Mouse (Mus musculus): ENCODE data around the gene Aicda.
"Not testable (repeated sequence)": the region's sequence is repeated elsewhere in the genome, so short reads cannot be mapped to it uniquely, and the experiment has no call there.

Aicda gene

GRCm38 (mm10) chr6:122553606-122554005 lies at the start of gene Aicda:
Gene Aicda, plus strand, starts transcription at chr6:122553801.
- DNase-seq, result no peak

GRCm38 (mm10) chr6:122505041-122505440 lies 48.6 kb upstream of the Aicda start:
- no peak for DNase-seq

- DNase-seq, result no peak
Observed at GRCm38 (mm10) chr6:122505545-122505944, 48.1 kb upstream of the Aicda start, which contains the start of gene Mfap5. Gene Mfap5, plus strand, starts transcription at chr6:122505845.

GRCm38 (mm10) chr6:122508494-122508893 lies 45.1 kb upstream of the Aicda start:
- no peak for DNase-seq

GRCm38 (mm10) chr6:122512914-122513878 lies 40.4 kb upstream of the Aicda start:
- DNase-seq, result no peak

- no peak for DNase-seq
Observed at GRCm38 (mm10) chr6:122514312-122514711, 39.3 kb upstream of the Aicda start.

GRCm38 (mm10) chr6:122515762-122516161 lies 37.8 kb upstream of the Aicda start:
- DNase-seq, result not testable (repeated sequence)

- no peak for DNase-seq
Observed at GRCm38 (mm10) chr6:122517668-122518067, 35.9 kb upstream of the Aicda start.

GRCm38 (mm10) chr6:122519384-122519783 lies 34.2 kb upstream of the Aicda start:
- no peak for DNase-seq

GRCm38 (mm10) chr6:122522595-122522994 lies 31.0 kb upstream of the Aicda start:
- DNase-seq, result no peak

- no peak for DNase-seq
Observed at GRCm38 (mm10) chr6:122523289-122523688, 30.3 kb upstream of the Aicda start.

GRCm38 (mm10) chr6:122527596-122527995 lies 26.0 kb upstream of the Aicda start:
- DNase-seq, result no peak

- no peak for DNase-seq
Observed at GRCm38 (mm10) chr6:122528136-122528535, 25.5 kb upstream of the Aicda start.

GRCm38 (mm10) chr6:122531466-122532174 lies 22.0 kb upstream of the Aicda start:
- DNase-seq, result no peak

- no peak for DNase-seq
Observed at GRCm38 (mm10) chr6:122532883-122533302, 20.7 kb upstream of the Aicda start.

GRCm38 (mm10) chr6:122534032-122534431 lies 19.6 kb upstream of the Aicda start:
- DNase-seq, result no peak

- DNase-seq, result no peak
Observed at GRCm38 (mm10) chr6:122539564-122539963, 14.0 kb upstream of the Aicda start.

GRCm38 (mm10) chr6:122542459-122542858 lies 11.1 kb upstream of the Aicda start:
- not testable (repeated sequence) for DNase-seq

- DNase-seq, result no peak
Observed at GRCm38 (mm10) chr6:122543574-122543973, 10.0 kb upstream of the Aicda start.

GRCm38 (mm10) chr6:122544672-122545071 lies 8.9 kb upstream of the Aicda start:
- DNase-seq, result no peak

- DNase-seq, result no peak
Observed at GRCm38 (mm10) chr6:122545289-122545882, 8.2 kb upstream of the Aicda start.

- no peak for DNase-seq
Observed at GRCm38 (mm10) chr6:122545948-122546347, 7.7 kb upstream of the Aicda start.

GRCm38 (mm10) chr6:122554102-122554501 lies 501 bp downstream of the Aicda start:
- DNase-seq, result no peak
